Mouse (Mus musculus) R1 (cell line): ENCODE results near the gene Glrb.

ENCODE experiments used
- DNase-seq: peaks from one replicate; pipeline ENCODE4 v3.0.0-alpha.2; 2018; ENCODE audit warnings: low read depth, low spot score

Glrb gene

DNA sequence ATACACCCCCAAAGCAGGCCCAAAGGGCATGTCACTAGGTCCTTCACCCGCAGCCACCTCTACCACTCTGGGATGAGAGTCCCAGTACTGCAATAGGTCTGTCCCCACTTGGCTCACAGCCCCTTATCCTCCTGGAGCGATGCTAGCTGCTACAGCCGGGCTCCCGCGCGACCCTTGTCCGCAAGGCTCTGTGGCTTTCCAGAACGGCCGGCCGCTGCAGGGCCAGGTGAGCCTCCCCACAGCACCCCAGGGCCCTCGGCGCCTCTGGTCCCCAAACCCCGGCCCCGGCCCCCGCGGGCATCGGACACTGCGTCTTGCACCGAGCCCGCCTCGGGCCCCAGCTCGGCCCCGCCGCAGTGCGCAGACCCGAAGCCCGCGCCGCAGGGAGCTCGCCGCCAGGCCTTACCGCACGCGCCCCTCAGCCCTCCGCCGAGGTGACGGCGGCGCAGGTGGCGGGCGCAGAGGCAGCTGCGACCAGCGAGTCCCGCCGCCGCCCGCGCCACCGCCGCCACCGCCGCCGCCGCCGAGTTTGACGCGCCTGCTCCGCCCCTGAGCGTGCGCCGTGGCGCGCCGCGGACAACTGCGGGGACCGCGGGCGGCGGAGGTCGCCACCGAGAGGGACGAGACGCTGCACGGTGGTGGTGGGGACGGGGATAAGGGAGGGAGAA lies at the start of gene Glrb:
Glrb (minus strand) TSS at position 550 of the 668 bp plus-strand sequence.
- peak; percentile 40 for DNase-seq

DNA sequence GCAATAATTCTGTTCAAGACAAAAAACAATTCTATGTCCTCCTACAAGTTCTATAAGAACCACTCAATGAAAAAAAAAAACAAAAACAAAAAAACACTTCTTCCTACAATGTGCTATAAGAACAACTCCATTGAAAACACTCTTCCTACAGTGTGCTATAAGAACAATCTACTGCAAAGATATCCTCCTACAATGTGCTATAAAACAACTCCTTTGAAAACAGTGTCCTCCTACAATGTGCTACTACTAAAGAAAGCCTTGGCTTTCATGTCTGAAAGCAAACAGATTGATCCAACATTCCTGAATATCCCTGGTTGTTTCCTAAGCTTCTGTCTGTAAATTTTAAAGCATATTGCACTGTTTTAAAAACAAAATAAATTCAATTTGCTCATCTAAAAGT lies 46.5 kb upstream of the Glrb start:
- no peak for DNase-seq

DNA sequence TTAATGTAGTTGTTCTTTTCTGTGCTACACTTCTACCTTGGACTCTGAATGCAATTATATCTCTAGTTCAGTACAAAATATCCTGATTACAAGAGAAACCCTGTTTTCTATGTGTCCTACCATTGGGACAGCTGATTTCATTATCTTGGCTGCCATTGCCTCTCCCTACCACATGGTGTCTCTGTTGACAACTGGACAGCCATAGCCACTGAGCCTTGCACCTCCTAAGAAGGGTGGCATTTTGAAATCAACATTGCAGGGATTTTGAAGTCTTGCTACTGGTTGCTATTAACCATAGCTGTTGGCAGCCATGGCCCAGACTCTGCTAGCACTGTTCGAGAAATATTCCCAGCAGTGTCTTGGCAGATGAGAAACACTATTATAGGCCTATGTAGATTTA lies 45.1 kb upstream of the Glrb start:
- DNase-seq = peak; percentile 54

DNA sequence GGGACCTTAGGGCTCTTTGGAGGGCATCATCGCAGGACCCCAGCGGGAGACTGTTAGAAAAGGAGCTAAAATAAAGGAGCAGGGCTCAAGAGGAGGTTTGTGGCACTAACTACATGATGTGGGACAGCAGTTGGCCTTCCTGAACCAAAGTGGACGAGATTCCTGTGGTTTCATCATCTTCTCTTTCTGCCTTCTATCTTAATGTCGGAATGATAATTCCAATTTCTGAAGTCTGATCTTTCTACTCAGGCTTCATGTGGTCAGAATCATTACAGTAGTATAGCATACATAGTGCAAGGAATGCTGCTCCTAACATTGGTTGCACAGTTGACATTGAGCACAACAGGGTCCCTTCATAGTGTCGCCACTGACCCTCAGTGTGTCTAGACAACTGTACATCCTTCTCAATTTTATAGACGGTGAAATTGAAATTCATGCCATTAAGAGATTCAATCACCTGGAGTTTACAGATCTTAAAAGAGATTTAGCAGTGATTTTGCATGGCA lies 372 bp upstream of the Glrb start:
- DNase-seq = no peak

DNA sequence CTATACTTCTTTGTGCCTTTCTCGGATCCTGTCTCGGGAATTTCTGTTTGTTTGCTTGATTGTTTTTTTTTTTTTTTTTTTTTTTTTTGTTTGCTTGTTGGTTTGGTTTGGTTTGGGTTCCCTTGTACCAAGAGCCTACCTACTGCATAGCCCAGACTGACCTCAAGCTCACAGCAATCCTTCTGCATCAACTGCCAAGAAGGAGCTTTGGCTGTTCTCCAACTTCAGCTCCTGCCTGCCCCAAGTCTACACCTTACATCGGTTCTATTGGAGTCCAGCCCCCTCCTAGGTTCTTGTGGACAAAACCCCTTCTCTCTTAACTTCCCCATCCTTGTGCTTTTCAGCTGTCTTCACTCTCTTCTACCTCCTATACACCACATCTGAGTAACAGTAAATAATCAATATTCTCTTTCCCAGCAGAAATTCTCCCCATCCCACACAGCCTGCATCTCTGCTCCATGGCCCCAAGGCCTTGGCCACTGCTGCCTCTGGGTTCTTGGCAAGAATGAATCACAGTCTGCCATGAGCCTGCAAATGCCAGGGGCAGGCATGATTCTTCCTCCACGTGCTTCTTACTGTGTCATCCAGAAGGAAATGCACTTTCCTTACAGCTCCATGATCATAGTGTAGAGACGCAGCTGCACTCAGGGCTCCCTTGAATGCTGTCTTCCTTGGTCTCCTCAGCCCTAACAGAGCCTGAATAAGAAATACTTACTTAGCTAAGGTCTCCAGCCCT lies 18.5 kb downstream of the Glrb start:
- no peak for DNase-seq

DNA sequence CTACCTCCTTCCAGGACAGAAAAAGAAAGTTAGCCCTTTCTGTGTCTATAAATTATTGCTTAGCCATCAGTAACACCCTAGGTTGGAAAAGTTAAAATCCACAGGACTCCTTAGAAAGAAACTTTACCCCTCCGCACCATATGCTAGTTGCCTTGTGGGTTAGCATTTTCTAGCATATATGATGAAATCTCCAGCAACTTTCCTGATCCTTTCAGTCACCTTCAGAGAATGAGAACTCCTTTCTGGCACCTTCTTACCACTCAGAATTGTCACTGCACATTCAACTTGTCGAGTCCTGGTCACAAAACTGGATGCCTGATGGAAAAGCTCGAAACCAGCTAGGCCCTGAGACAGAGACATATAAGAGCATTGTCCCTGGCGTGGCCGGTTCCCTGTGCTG lies 19.1 kb downstream of the Glrb start:
- DNase-seq = no peak

DNA sequence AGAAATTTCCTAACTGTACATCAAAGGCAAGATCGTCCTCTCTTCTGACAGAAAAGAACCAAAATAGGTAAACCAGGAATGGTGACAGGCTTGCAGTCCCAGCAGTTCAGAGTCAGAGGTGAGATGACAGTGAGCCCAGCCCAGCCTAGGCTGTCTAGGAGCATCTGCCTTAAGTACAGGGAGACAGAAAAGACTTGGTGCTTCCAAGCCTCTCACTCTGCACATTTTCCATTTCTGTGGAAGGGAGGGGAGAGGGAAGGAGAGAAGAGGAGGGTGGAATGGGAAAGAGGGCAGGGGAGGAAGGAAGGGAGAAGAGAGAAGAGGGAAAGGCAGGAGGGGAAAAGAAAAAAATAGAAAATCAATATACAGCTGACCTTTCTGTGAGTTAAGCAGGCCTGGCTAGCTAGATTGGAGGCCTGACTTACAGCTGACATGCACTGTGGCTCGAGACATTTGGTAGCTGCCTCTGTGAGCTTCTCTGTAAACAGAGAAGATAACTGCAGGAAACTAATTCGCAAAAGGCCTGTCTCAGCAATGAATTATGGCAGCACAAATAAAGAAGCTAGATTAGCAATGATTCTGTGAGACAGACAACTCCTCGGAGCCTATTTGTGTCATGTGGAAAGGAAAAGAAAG lies 20.3 kb downstream of the Glrb start:
- DNase-seq = no peak

DNA sequence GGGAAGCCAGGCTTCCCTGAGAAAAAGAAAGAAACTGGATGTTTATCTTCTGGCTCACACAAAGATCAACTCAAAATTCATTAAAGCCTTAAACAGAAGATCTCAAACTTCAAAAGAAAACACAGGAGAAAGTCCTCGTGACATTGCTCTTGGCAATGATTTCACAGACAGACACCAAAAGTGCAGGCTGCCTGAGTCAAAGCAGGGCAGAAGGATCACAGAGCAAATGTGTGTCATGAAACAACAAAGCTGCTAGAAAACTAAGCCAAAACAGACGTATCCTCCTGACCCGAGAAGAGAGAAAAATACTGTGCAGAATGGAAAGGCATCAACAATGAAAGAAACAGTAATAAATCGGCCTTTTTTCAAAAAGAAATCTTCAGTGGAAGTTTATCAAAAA lies 22.4 kb downstream of the Glrb start:
- DNase-seq = no peak

DNA sequence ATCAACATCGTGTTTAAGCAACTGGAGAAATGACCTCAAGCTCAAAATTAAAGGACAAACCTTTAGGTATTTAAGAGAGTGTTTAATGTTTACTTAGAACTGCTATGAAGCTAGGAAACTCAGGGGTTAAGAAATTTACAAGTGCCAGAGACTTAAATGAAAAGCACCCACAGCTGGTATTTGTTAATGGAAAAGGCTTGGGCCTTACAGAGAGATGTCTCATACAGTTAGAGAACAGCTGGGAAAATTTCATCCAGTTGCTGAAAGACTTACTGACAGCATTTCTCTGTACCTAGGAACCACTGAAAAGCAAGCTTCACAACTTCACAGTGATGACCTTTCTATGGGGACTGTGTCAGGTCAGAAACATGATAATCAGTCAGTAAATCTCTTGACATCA lies 28.3 kb downstream of the Glrb start:
- DNase-seq = no peak

DNA sequence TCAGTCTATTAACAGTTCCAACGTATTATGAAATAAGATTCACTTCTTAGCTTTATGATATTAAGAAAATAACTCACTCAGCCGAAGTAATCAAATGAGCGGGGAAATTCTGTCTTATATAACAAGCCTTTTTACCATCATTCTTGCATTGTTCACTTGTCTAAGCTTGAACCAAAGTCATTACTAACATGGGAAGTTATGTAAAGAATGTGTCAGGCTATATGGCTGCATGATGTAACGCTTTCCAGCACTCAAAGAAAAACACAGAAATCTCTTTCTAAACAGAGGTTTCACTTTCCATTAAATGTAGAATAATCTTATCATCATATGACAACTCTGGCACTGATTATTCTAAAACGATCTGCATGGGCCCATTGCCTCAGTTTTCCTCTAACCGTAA lies 29.9 kb downstream of the Glrb start:
- DNase-seq = no peak

DNA sequence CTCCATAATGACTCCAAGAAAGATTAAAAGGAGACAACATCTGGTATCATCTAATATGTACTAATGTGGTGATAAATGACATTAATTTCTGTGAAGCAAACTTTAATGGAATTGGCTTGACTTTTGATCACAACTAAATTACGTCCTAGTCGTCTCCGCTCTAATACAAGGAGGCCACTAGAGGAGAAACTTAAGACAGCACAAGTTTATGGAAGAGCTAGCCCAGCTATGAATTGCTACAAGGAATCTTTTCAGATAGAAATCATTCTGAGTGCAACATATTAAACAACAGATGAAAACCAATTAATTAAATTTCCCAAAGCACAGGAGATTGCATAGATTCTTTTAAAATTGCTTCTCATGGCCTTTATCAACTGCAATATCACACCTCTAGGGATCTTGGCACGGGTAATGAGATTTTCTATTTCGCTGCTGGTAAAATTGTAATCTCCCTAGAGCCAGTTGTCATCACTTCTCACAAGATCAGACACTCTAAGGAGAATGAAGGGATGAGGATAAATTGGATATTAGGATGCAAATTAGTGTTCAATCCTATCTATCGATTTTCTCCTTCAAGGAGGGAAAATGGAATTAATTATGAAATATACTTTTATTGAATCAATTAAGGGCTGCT lies 32.7 kb downstream of the Glrb start:
- DNase-seq = no peak

DNA sequence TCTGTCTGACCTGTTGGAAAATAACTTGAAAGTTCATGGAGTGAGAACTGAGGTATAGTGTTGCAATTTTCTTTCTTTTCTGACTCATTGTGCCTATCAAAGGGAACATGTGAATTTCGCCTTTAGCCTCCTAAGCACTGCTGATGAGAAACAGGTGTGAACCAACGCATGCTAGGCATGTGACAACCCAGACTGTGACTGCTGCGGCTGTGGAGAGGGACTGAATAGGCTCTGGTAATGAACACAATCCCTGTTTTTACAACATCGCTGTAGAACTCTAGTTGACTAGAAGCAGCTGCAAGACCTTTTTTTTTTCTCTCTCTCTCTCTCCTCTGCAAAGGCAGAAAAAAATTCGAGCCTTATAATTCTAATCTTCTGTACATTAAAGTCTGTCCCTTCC lies 34.9 kb downstream of the Glrb start:
- DNase-seq = no peak

DNA sequence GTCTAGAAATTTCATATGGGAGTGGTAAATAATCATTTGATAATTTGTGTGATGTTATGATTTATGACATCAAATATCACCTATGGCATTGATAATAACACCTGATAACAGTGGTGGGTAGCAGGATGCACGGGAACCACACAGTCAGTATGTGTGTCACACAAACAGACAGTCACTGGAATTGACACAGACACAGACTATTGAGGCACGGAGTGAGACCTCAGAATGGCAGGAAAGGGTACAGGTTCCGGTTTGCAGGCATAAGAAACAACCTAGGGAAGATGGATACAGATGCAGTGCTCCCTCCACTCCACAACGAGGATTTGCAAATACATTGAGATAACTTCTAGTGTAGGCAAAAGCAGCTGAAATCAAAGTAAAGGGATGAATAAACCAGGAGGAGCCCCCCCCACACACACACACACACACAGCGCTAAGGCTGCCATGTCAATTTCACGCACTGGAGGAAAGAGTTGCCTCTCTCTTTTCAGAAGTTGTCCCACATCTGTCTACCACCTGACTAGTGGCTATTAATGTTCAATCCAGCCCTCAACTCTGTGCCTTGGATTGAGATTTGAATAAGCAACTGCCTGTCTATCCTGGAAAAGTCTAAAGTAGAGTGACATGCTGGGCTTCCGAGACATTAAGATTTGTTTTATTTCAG lies 38.6 kb downstream of the Glrb start:
- DNase-seq = no peak

DNA sequence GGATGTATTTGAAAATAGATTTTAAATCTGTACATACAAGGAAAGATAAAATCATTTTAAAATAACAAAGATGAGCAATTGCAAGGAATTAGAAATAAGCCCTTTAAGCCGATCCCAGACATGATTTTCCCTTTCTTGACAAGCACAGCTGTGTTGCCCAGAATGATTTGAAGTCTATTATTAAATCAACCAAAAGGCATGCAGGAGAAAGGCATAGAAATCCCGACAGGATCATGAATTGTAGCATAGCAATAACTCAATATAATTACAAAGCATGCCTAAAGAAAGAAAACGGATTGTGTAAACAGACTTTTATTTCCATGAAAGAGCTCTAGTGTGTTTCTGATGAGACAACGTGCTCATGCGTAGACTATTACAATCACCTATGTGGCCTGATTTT lies 39.4 kb downstream of the Glrb start:
- DNase-seq = no peak

DNA sequence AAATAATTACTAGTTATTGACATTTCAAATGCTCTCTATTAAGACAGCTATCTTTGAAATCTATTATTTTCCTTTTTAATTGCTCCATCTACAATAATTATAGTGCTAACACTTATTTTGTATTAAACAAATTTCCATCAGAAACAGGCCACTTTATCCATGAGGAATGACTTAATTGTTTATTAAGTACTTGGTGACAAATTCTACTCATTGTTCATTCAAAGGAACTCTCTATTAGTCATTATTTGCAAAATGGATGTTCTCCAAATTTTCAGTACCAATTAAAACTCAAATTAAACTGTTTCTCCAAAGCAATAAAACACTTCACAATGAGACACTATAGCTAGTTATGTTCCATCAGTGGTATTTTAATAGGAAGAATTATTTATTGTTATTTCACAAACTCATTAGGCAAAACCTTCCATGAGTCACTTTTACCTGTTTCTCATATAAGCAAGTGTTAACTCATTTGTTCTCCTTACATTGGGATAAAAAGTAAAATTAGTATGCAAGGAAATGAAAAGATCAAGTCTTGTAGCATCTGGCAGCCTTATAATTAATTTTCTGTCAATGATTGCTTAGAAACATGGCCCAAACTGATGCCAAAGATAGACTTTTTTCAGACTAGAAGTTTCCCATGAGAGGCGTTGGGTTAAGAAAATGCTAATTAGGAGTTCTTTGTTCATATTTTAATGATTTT lies 41.8 kb downstream of the Glrb start:
- no peak for DNase-seq

DNA sequence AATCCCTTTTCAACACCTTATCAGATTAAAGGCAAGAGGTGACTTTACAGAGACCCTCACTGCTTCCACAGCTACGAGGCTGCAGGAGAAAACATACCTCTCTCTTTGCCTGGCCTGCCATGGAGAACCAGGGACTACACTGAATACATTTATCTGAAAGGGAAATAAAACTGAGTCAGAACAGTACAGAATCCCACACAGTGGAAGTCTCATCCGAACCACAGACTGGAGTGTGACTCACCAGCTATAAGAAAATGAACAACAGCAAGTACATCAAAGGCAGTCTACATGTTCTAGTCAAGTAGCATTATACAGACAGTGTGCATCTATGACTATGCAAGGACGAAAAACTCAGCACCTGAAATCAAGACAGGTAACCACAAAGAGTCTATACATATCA lies 46.1 kb downstream of the Glrb start:
- no peak for DNase-seq

DNA sequence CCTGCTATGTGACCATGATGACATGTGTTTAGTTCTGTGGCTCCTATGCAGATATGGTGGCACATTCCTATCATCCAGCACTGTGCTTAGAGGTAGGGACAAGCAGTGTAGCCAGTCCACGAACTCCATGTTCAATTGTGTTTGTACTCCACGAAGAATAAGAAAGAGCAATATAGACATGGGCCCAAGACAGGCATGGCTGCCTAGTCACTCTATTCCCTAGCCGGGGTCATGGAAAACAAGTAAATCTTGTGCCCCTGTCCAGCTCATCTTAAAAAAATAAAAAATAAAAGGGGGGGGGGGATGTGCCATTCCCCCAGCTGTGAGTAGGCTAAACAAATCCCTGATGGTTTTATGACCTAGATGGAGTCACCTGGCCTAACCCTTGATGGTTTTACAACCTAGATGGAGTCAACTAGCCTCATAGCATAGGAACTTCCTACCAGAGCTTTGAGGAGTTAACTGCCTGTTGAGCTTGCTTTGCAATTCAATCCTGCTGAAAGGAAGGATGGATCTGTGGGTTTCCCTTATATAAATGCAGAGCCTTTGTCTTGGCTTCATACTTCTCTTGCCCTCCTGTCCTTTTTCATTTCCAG lies 60.5 kb downstream of the Glrb start:
- DNase-seq = no peak

DNA sequence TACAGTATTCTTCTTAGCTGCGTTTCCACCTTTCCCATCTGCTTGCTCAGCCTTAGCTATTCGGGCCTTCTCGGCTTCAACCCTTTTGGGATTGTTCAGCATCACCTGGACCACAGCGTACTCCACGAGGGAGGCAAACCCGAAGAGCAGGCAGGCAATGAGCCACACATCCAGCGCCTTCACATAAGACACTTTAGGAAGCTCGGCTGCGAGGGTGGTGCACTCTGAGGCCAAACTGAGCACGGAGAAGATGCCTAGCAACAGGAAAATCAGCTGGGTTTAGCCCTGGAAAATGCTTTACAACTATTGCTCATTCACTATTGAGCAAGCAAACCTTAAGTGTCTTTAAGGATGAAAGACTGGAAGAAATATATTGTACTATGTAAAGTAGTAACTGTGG lies 62.5 kb downstream of the Glrb start:
- DNase-seq = no peak

DNA sequence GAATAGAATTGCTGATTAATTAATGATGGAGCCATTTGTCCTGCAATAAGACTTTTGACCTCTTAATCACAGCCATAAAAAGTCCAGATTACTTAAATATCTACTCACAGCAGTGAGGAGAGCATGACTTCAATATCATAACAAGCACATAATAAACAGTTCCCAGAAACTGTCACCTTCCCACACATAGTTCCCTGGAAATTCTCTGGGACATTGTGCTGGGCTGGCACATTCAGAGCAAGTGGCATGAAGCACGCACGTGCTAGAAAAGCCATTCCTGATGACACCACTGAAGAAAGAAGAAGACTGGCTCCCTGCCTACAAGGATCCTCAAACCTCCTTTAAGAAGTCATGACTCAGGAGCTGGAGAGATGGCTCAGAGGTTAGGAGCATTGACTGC lies 67.8 kb downstream of the Glrb start:
- DNase-seq = no peak

DNA sequence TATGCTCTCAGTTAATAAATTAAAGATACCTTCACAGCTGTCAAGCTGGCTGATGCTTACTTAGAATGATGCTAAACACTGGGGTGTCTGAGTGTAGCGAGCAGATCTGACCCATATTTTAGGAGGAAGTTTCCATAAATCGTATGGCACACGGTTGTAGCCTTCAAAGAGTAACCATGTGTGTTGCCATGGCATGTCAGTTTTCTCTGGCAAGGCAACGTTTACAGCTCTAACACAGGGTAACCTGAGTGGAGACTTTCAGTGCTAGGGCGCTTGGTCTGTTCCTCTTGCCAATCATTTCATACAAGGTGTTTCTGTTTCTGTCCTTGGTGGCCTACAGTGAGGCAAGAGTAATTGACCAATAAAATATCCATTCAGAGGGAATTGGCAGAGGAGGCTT lies 73.6 kb downstream of the Glrb start:
- DNase-seq = no peak

DNA sequence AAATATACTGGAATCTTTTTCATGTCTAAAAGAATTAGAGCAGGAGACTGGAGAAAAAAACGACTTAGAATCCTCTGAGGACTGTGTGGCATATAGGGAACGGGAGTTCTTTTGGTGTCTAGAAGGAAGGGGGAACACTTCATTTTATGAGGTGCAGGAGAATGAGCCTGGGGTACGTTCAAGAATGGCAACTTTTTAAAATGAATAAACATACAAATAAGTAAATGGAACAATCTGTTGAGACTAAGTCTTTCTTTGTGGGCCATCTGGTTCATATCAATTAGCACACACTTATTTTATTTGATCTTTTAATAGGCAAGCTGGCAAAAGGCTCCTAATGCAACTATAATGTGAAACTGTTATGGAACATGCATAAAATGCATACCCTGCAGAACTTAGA lies 75.9 kb downstream of the Glrb start:
- DNase-seq = no peak
